Mouse (Mus musculus) MEL (cell line): Measurements from ENCODE around the gene Pip4k2a. TPM values are rescaled to one million over a fixed set of nuclear protein-coding genes. Genes with fewer than 3 reads are reported as not detected.

Experiments
- DNase-seq: peaks from one replicate; pipeline ENCODE4 v3.0.0; 2011; ENCODE audit warnings: low read depth, low spot score
- H3K27ac ChIP-seq: 2 replicates; pipeline ENCODE4 v1.5.1; 2012; ENCODE audit warnings: low read depth, mild to moderate bottlenecking, control low read depth, low read length, moderate library complexity; ENCODE audit not compliant: control insufficient read depth
- H3K27me3 ChIP-seq, 2 experiments: fragments of 150-350 bp in 1 of 2; sonication (generic) in 1 of 2; 2 replicates each; pipeline ENCODE4 v1.6.1; 2012; ENCODE audit warnings: low read length in 2 of 2, mild to moderate bottlenecking in 2 of 2, improper control_type of control experiment in 1 of 2, moderate library complexity in 1 of 2; ENCODE audit not compliant: insufficient read depth in 2 of 2, control insufficient read depth in 1 of 2
- H3K36me3 ChIP-seq, 2 experiments: 2 replicates each; pipeline ENCODE4 v1.6.1; 2012 to 2014; ENCODE audit warnings: low read length in 2 of 2, improper control_type of control experiment in 1 of 2, inconsistent platforms in 1 of 2, mild to moderate bottlenecking in 1 of 2; ENCODE audit not compliant: insufficient read depth in 2 of 2, control insufficient read depth in 1 of 2
- H3K4me1 ChIP-seq, 2 experiments: fragments of 150-350 bp in 1 of 2; sonication (generic) in 1 of 2; 2 replicates each; pipeline ENCODE4 v1.6.1; 2012; ENCODE audit warnings: low read length in 2 of 2, improper control_type of control experiment in 1 of 2, mild to moderate bottlenecking in 1 of 2; ENCODE audit not compliant: insufficient read depth in 2 of 2, control insufficient read depth in 1 of 2
- H3K4me3 ChIP-seq, 2 experiments: fragments of 150-350 bp in 1 of 2; sonication (generic) in 1 of 2; 2 replicates each; pipeline ENCODE4 v1.5.1; 2012; ENCODE audit warnings: low read depth in 2 of 2, low read length in 2 of 2, mild to moderate bottlenecking in 2 of 2, moderate library complexity in 2 of 2, control low read depth in 1 of 2, improper control_type of control experiment in 1 of 2; ENCODE audit not compliant: control insufficient read depth in 1 of 2, insufficient read depth in 1 of 2
- H3K79me2 ChIP-seq: 2 replicates; pipeline ENCODE4 v1.6.1; 2012; ENCODE audit warnings: mild to moderate bottlenecking, low read length, moderate library complexity; ENCODE audit not compliant: control insufficient read depth, poor library complexity, insufficient read depth
- H3K9ac ChIP-seq: 2 replicates; pipeline ENCODE4 v1.6.1; 2012; ENCODE audit warnings: low read depth, mild to moderate bottlenecking, control low read depth, low read length, moderate library complexity; ENCODE audit not compliant: control insufficient read depth, poor library complexity, severe bottlenecking
- H3K9me3 ChIP-seq: fragments of 150-350 bp; sonication (generic); replicated peaks from 2 replicates; pipeline ENCODE4 v1.6.1; 2012; ENCODE audit warnings: mild to moderate bottlenecking, low read length, improper control_type of control experiment, moderate library complexity; ENCODE audit not compliant: insufficient read depth
- ETS1 ChIP-seq: IDR thresholded peaks from 2 replicates; pipeline ENCODE4 v1.6.1; 2012; ENCODE audit warnings: low read depth, mild to moderate bottlenecking, inconsistent platforms, low read length, improper control_type of control experiment, moderate library complexity
- GABPA ChIP-seq: IDR thresholded peaks from 2 replicates; pipeline ENCODE4 v1.6.1; 2012; ENCODE audit warnings: low read depth, mild to moderate bottlenecking, inconsistent platforms, low read length, improper control_type of control experiment, moderate library complexity
- GATA1 ChIP-seq: IDR thresholded peaks from 2 replicates; pipeline ENCODE4 v1.6.1; 2011; ENCODE audit warnings: low read depth, low read length, improper control_type of control experiment
- KAT2A ChIP-seq: conservative IDR thresholded peaks from 2 replicates; pipeline ENCODE4 v1.6.1; 2012; ENCODE audit warnings: low read depth, low read length, improper control_type of control experiment, inconsistent platforms
- MAX ChIP-seq: IDR thresholded peaks from 2 replicates; pipeline ENCODE4 v1.6.1; 2011; ENCODE audit warnings: low read length, improper control_type of control experiment
- MYC ChIP-seq: IDR thresholded peaks from 2 replicates; pipeline ENCODE4 v1.6.1; 2011; ENCODE audit warnings: low read depth, mild to moderate bottlenecking, low read length, improper control_type of control experiment, moderate library complexity
- NELFE ChIP-seq: IDR thresholded peaks from 2 replicates; pipeline ENCODE4 v1.6.1; 2011; ENCODE audit warnings: low read depth, low read length, improper control_type of control experiment
- POLR2AphosphoS5 ChIP-seq: IDR thresholded peaks from 2 replicates; pipeline ENCODE4 v1.6.1; 2012; ENCODE audit warnings: low read depth, borderline replicate concordance, mild to moderate bottlenecking, inconsistent platforms, low read length, moderate library complexity, mixed read lengths
- RAD21 ChIP-seq: IDR thresholded peaks from 2 replicates; pipeline ENCODE4 v1.6.1; 2011; ENCODE audit warnings: mild to moderate bottlenecking, low read depth, low read length, improper control_type of control experiment
- SMC3 ChIP-seq: IDR thresholded peaks from 2 replicates; pipeline ENCODE4 v1.6.1; 2011; ENCODE audit warnings: low read depth, low read length, improper control_type of control experiment
- TAL1 ChIP-seq: IDR thresholded peaks from 2 replicates; pipeline ENCODE4 v1.6.1; 2012; ENCODE audit warnings: mild to moderate bottlenecking, inconsistent platforms, low read length, moderate library complexity, mixed read lengths
- USF1 ChIP-seq: IDR thresholded peaks from 2 replicates; pipeline ENCODE4 v1.6.1; 2014; ENCODE audit warnings: low read depth, mild to moderate bottlenecking, inconsistent platforms, low read length, improper control_type of control experiment, moderate library complexity
- USF2 ChIP-seq, 2 experiments: IDR thresholded peaks; 2 replicates each; pipeline ENCODE4 v1.6.1; 2011 to 2012; ENCODE audit warnings: improper control_type of control experiment in 2 of 2, low read length in 2 of 2, borderline replicate concordance in 1 of 2, inconsistent platforms in 1 of 2, low read depth in 1 of 2, mild to moderate bottlenecking in 1 of 2; ENCODE audit not compliant: insufficient read depth in 1 of 2
- ZC3H11A ChIP-seq: IDR thresholded peaks from 2 replicates; pipeline ENCODE4 v1.6.1; 2012; ENCODE audit warnings: low read depth, mild to moderate bottlenecking, inconsistent platforms, low read length, improper control_type of control experiment
- ZKSCAN1 ChIP-seq: IDR thresholded peaks from 2 replicates; pipeline ENCODE4 v1.6.1; 2012; ENCODE audit warnings: low read depth, mild to moderate bottlenecking, inconsistent platforms, low read length, improper control_type of control experiment, moderate library complexity
- polyA plus RNA-seq, 2 experiments: library from polyadenylated mRNA; stranded (reverse) in 1 of 2; unstranded in 1 of 2; fragments of >175 nt in 1 of 2; fragments of >200 nt in 1 of 2; gene quantifications; 2 replicates each; pipeline versions ENCODE4 v1.2.1 to v1.2.4; 2012; ENCODE audit warnings: low replicate concordance in 2 of 2, low read depth in 1 of 2; ENCODE audit not compliant: insufficient read length in 2 of 2, insufficient read depth in 1 of 2, missing spikeins in 1 of 2
- total RNA-seq: library from RNA; depleted of rRNA; stranded (reverse); fragments of 300-350 nt; gene quantifications from 2 replicates; pipeline ENCODE4 v1.2.3, GENCODE M21; 2012

Pip4k2a gene
- total and polyA plus RNA-seq, 3 experiments, result 7.9 to 48.5 TPM; not detected in 1

GRCm38 (mm10) chr2:18923806-18924595 lies 73.9 kb downstream of the Pip4k2a start:
- H3K36me3 ChIP-seq, result peaks cover 1 to 25% of the 10 kb centered on the region in 2 experiments; a peak in 3 of 4 replicates
- H3K27ac ChIP-seq, result no peak overlapping the region
- H3K4me3 ChIP-seq, result no peak overlapping the region
- H3K27me3 ChIP-seq, result no peaks in the 10 kb centered on the region
- TF ChIP-seq USF1, result no peak
- TF ChIP-seq USF2 (IDR thresholded peaks at IDR 0.05; ENCODE audit: borderline replicate concordance in 1 of 2, insufficient read depth in 1 of 2, low read depth in 1 of 2, low read length in 2 of 2), result no peak
- TF ChIP-seq GABPA, result no peak
- TF ChIP-seq ZC3H11A, result no peak
- no peak for TF ChIP-seq POLR2AphosphoS5
- no peak for TF ChIP-seq KAT2A
- TF ChIP-seq RAD21, result no peak
- TF ChIP-seq ZKSCAN1, result no peak
- no peak for TF ChIP-seq MYC
- TF ChIP-seq ETS1, result no peak
- no peak for TF ChIP-seq GATA1
- no peak for TF ChIP-seq NELFE
- no peak for TF ChIP-seq MAX
- no peak for TF ChIP-seq SMC3
- TF ChIP-seq, all 39 proteins: peak for 0
- peaks cover 1% of the 10 kb centered on the region; the same call in 1 of the 2 replicates for H3K79me2 ChIP-seq
- H3K4me1 ChIP-seq, result peaks cover 18 to 23% of the 10 kb centered on the region in 2 experiments
- no peak overlapping the region for H3K9ac ChIP-seq
- no peaks in the 10 kb centered on the region for H3K9me3 ChIP-seq
- no peak for DNase-seq

DNA sequence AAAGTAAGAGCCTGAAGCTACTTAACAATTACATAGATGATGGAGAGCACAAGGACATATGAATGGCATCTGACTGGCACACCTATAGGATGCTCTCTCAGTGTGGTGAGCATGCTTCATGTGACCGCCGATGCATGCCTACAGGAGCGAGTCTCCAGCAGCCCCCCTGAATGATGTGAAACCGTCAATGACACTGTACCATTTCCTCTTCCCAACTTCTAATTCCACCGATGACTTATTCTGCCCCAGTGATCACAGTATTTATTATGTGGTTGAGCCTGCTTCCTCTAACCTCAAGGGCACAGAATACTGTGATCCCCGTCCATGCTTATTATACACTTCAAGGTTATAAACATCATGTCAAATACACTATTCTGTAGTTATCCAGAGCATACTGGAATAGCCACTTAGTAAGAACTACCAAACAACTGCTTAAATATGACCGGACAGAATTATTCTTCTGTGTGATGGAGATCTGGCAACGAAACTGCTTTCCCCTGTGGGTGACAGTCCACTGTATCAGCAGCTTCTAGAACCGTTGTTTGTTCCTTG lies 74.8 kb downstream of the Pip4k2a start:
- H3K27me3 ChIP-seq, result no peaks in the 10 kb centered on the region
- no peaks in the 10 kb centered on the region for H3K9me3 ChIP-seq
- H3K27ac ChIP-seq, result no peak overlapping the region
- H3K4me3 ChIP-seq, result no peak overlapping the region
- H3K79me2 ChIP-seq, result peaks cover 1% of the 10 kb centered on the region
- no peak for TF ChIP-seq TAL1
- no peak for TF ChIP-seq SMC3
- H3K9ac ChIP-seq, result no peak overlapping the region
- no peak for DNase-seq
- H3K4me1 ChIP-seq, result peaks cover 11 to 23% of the 10 kb centered on the region in 2 experiments
- H3K36me3 ChIP-seq, result peaks cover 1 to 25% of the 10 kb centered on the region in 2 experiments; a peak in 3 of 4 replicates
